ENCODE assay signal across 8 mouse cellular contexts in the genomic region with DNA sequence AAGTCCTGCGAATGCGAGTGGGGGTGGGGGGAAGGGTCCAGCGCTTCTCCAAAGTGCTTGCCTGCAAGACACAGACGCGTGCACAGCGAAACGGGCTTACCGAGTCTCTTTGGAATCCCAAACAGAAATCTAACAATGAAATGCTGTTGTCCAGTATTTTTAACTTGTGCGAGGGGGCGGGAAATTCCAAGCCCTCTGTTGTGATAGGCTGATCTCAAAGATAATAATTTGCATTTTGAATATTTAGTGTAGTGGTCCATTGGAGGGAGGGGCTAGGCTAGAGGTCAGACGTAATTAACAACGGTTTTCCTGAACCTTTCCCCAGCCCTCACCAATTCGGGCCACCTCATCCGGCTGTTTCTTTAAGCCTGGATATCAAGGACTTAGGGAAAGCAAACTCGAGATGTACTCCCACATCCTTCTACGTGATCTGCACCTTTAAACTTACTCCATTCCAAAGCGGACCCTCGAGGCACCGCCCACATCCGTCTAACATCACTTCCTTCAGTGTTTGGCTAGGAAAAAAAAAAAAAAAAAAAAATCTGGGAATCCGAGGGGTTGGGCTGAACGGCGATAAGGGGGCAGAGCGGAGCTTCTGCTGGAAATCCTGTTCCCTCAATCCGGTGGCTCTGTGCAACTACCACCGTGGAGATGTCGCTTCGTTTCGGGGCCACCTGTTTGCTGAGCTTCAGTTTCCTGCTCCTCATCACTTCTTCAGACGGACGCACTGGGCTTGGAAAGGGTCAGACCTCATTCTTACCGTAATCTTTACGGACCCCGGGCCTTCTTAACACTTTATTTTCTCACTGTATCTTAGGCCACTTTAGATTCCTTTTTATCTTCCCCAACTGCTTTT. TPM values are rescaled to one million over a fixed set of nuclear protein-coding genes. Genes with fewer than 3 reads are reported as not detected.
DNase-seq lines count a peak whose midpoint lies in the region; ATAC-seq and TF ChIP-seq lines count a peak whose summit lies in the region.

Gene Txndc12 (plus strand): TSS at position 487 of the 856 bp plus-strand sequence.

- peaks cover 29% of the 10 kb centered on the region for H3K4me1 ChIP-seq in G1E (ENCODE audit: insufficient read depth, low read depth, low read length)
- H3K4me1 ChIP-seq in forebrain, embryonic 15.5 days, result peaks cover 40% of the 10 kb centered on the region
- H3K4me1 ChIP-seq in lung, adult 2 months (ENCODE audit: control insufficient read depth, insufficient read depth, low read length), result peaks cover 10% of the 10 kb centered on the region; the same call in 1 of the 2 replicates

- peak within 1 kb of the TSS; percentile 100 for H3K27ac ChIP-seq in forebrain, embryonic 15.5 days (replicated peaks)

- peaks cover 28% of the 10 kb centered on the region for H3K36me3 ChIP-seq in G1E (replicated peaks)
- peaks cover 6% of the 10 kb centered on the region; the same call in 1 of the 2 replicates for H3K36me3 ChIP-seq in forebrain, embryonic 15.5 days

- no peak for TF ChIP-seq CTCF in G1E (IDR thresholded peaks at IDR 0.05; ENCODE audit: low read depth, low read length)
- TF ChIP-seq CTCF in lung, adult 2 months (IDR thresholded peaks at IDR 0.05; ENCODE audit: insufficient read depth, low read length), result no peak

- TF ChIP-seq POLR2A in lung, adult 2 months (IDR thresholded peaks at IDR 0.05; ENCODE audit: borderline replicate concordance, extremely low read depth, low read depth, low read length), result peak; percentile 72; the same call in 1 of the 2 replicates

- peak within 1 kb of the TSS; percentile 88 for H3K9ac ChIP-seq in forebrain, embryonic 15.5 days (replicated peaks)

- intact Hi-C loops in heart, postnatal 25 days (cut with DNase I), result loop anchor here (2.0 kb wide), 1 partner anchor 14 kb away; the partner anchor contains the start of gene A730015C16Rik

- peak within 1 kb of the TSS; percentile 66 for H3K4me2 ChIP-seq in forebrain, embryonic 15.5 days (replicated peaks)

- no peaks in the 10 kb centered on the region for H3K27me3 ChIP-seq in G1E (ENCODE audit: insufficient read depth, low read length)
- no peaks in the 10 kb centered on the region for H3K27me3 ChIP-seq in forebrain, embryonic 15.5 days

- peak; percentile 63 for ATAC-seq in G1E (ENCODE audit: extremely low read depth, insufficient number of reproducible peaks, low FRiP score, poor library complexity, severe bottlenecking)
- peak; percentile 82 for ATAC-seq in forebrain, embryonic 15.5 days (replicated peaks)
- ATAC-seq in neutrophil, adult 5-6 weeks (ENCODE audit: extremely low read depth, insufficient number of reproducible peaks, low FRiP score, poor library complexity, severe bottlenecking), result peak; percentile 25; the same call in 1 of the 2 replicates

- under 1% methylated on average over 34 of the region's 34 CpGs for WGBS in forebrain, embryonic 15.5 days
- under 1% methylated on average over 34 of the region's 34 CpGs for WGBS in lung, adult 2 months

- H3K4me3 ChIP-seq in G1E (ENCODE audit: low read depth, low read length), result peak within 1 kb of the TSS; percentile 82
- peak within 1 kb of the TSS; percentile 80 for H3K4me3 ChIP-seq in forebrain, embryonic 15.5 days
- peak within 1 kb of the TSS; percentile 97 for H3K4me3 ChIP-seq in lung, adult 2 months (replicated peaks; ENCODE audit: extremely low read depth, low read depth, low read length)

- no peaks in the 10 kb centered on the region for H3K9me3 ChIP-seq in G1E (replicated peaks)
- H3K9me3 ChIP-seq in forebrain, embryonic 15.5 days, result no peaks in the 10 kb centered on the region

- DNase-seq in G1E (ENCODE audit: low spot score), result peak; percentile 54
- peak; percentile 85 for DNase-seq in cerebellum, adult 11-12 months
- DNase-seq in heart, postnatal 25 days (ENCODE audit: low spot score), result peak; percentile 76
- DNase-seq in layer of hippocampus, adult 18-20 months (ENCODE audit: low spot score in 2 of 2), result peak; percentile 76 to 89
- DNase-seq in lung, adult 2 months, result peak; percentile 83
- peak; percentile 64 to 77 for DNase-seq in thymus, adult 18-20 months

RNA-seq across cellular contexts. Expression of gene Txndc12, which starts in this region (rescaled TPM):
- total RNA-seq in G1E (2014; fragmentation: Nextera tagmentation), result 76.2 and 79.1 TPM in 2 replicates
- 54.4 and 56.6 TPM in 2 replicates for total RNA-seq in G1E (2017)
- 7.7 and 10.2 TPM in 2 replicates for polyA plus RNA-seq in G1E (2012)
- 86.6 and 90.0 TPM in 2 replicates for polyA plus RNA-seq in forebrain, embryonic 15.5 days (2015; fragmentation: Nextera tagmentation; extraction: Ambion mirVana)
- total RNA-seq in heart, postnatal 25 days (2021), result 10 to 100 TPM; 31.2 to 35.1 TPM
- 10 to 100 TPM; 33.5 to 35.5 TPM for total RNA-seq in layer of hippocampus, adult 18-20 months (2021)
- 15.0 and 22.2 TPM in 2 replicates for polyA plus RNA-seq in lung, adult 2 months (2012; rRNA removed)
- 37.0 and 40.7 TPM in 2 replicates for total RNA-seq in neutrophil, adult 5-6 weeks (2017)

Comparison
In these comparisons a context has a peak if more than half of its experiments do, and no peak if none do; other contexts are left out.
1. Peak in every context shown above with its lines: DNase-seq, ATAC-seq, H3K4me3 ChIP-seq and H3K27ac ChIP-seq.
2. ATAC-seq: peak in every context shown above with its lines; median percentile 82 in forebrain, embryonic 15.5 days; 63 in G1E; 25 in neutrophil, adult 5-6 weeks.